Mouse (Mus musculus): ENCODE measurements around the gene Sash3. TPM values are rescaled to one million over a fixed set of nuclear protein-coding genes. Genes with fewer than 3 reads are reported as not detected.

Gene Sash3
- polyA plus RNA-seq (2015; fragmentation: Nextera tagmentation; extraction: Ambion mirVana), result 1.4 and 1.7 TPM in 2 replicates

GRCm38 (mm10) chrX:48146262-48146661 is at the start of gene Sash3:
Sash3 (plus strand) TSS chrX:48146436.

GRCm38 (mm10) chrX:48108394-48109315 is 37.6 kb upstream of the Sash3 start, which contains the start of gene Xpnpep2:
Xpnpep2 (plus strand) TSS chrX:48108725.

GRCm38 (mm10) chrX:48208519-48209185 is 62.4 kb downstream of the Sash3 start, which contains the start of gene Zdhhc9:
Zdhhc9 (minus strand) TSS chrX:48208878.

Other genes with a start within 250 kb of the Sash3 start
- gene Ocrl, start 234.0 kb upstream of the Sash3 start, polyA plus RNA-seq (2015; fragmentation: Nextera tagmentation; extraction: Ambion mirVana), result 24.5 and 29.6 TPM in 2 replicates
- gene Apln, start 111.6 kb upstream of the Sash3 start, polyA plus RNA-seq (2015; fragmentation: Nextera tagmentation; extraction: Ambion mirVana), result 1.5 and 1.8 TPM in 2 replicates
- 0.14 and 0.24 TPM in 2 replicates for gene Xpnpep2, start 37.7 kb upstream of the Sash3 start, polyA plus RNA-seq (2015; fragmentation: Nextera tagmentation; extraction: Ambion mirVana)
- 5.9 and 6.3 TPM in 2 replicates for gene Zdhhc9, start 62.4 kb downstream of the Sash3 start, polyA plus RNA-seq (2015; fragmentation: Nextera tagmentation; extraction: Ambion mirVana)
- gene Utp14a, start 110.4 kb downstream of the Sash3 start, polyA plus RNA-seq (2015; fragmentation: Nextera tagmentation; extraction: Ambion mirVana), result 12.7 and 14.0 TPM in 2 replicates
- gene Bcorl1, start 194.9 kb downstream of the Sash3 start, polyA plus RNA-seq (2015; fragmentation: Nextera tagmentation; extraction: Ambion mirVana), result 4.8 and 6.3 TPM in 2 replicates